Mouse (Mus musculus) spleen, adult 2 months (tissue): ENCODE results near the gene 2610507B11Rik.

Experiments
- CTCF ChIP-seq: fragments of 200-500 bp; IDR thresholded peaks from 2 replicates; pipeline ENCODE4 v1.5.1; 2011; ENCODE audit warnings: mild to moderate bottlenecking, inconsistent platforms; ENCODE audit not compliant: insufficient read depth, insufficient read length, insufficient replicate concordance; ENCODE audit errors: extremely low read depth
- POLR2A ChIP-seq: fragments of 200-500 bp; IDR thresholded peaks from 2 replicates; pipeline ENCODE4 v1.6.1; 2011; ENCODE audit warnings: low read depth, low read length, inconsistent platforms

GRCm38 (mm10) chr11:78262550-78262949 is 998 bp downstream of the 2610507B11Rik start:
- no peak for TF ChIP-seq POLR2A
- TF ChIP-seq CTCF = peak; percentile 53; the same call in 1 of the 2 replicates
